In genomic region chr12:50273239-50273880, GRCm38 (mm10) we compare ENCODE assay signal across 25 mouse cellular contexts.
DNase-seq lines count a peak whose midpoint lies in the region; ATAC-seq and TF ChIP-seq lines count a peak whose summit lies in the region.
"Had no signal": no experiment of that assay in that cellular context is flagged by ENCODE, and none has a peak within 500 bp of the region (broad histone marks: within the 10 kb centered on the region; RNA-seq: fewer than 3 reads in every experiment).

No protein-coding gene starts in this region.

- no peak overlapping the region for H3K27ac ChIP-seq in liver, adult 2 months (replicated peaks; ENCODE audit: insufficient read depth, low read depth, low read length)
- no peak overlapping the region for H3K27ac ChIP-seq in liver, postnatal 0 days (ENCODE audit: low read depth)
- H3K27ac ChIP-seq in intestine, embryonic 16.5 days (ENCODE audit: low read length) = no peak overlapping the region
- H3K27ac ChIP-seq in stomach, embryonic 14.5 days (ENCODE audit: low read length) = no peak overlapping the region
- H3K27ac ChIP-seq in stomach, postnatal 0 days (replicated peaks) = no peak overlapping the region
- H3K27ac ChIP-seq in forebrain, embryonic 16.5 days (ENCODE audit: low read length) = no peak overlapping the region
- H3K27ac ChIP-seq: forebrain, embryonic 10.5 days; forebrain, embryonic 13.5 days; heart, adult 2 months; heart, embryonic 10.5 days; heart, embryonic 13.5 days; hindbrain, embryonic 12.5 days; hindbrain, embryonic 15.5 days had no signal

- H3K27me3 ChIP-seq in liver, adult 2 months (ENCODE audit: control insufficient read depth, insufficient read depth, low read length) = no peaks in the 10 kb centered on the region
- H3K27me3 ChIP-seq in liver, postnatal 0 days (ENCODE audit: insufficient read depth, low read length) = no peaks in the 10 kb centered on the region
- no peaks in the 10 kb centered on the region for H3K27me3 ChIP-seq in intestine, embryonic 16.5 days (replicated peaks; ENCODE audit: control insufficient read depth, insufficient read depth, low read length)
- H3K27me3 ChIP-seq in stomach, embryonic 14.5 days (ENCODE audit: control insufficient read depth, insufficient read depth, low read length) = no peaks in the 10 kb centered on the region
- H3K27me3 ChIP-seq in stomach, postnatal 0 days (ENCODE audit: control insufficient read depth, insufficient read depth, low read length) = no peaks in the 10 kb centered on the region
- no peaks in the 10 kb centered on the region for H3K27me3 ChIP-seq in forebrain, embryonic 16.5 days (replicated peaks; ENCODE audit: control insufficient read depth, insufficient read depth, low read length)
- H3K27me3 ChIP-seq: forebrain, embryonic 13.5 days; heart, embryonic 13.5 days; hindbrain, embryonic 12.5 days; hindbrain, embryonic 15.5 days had no signal

- H3K4me2 ChIP-seq in liver, postnatal 0 days (ENCODE audit: low read depth, low read length) = no peak overlapping the region
- no peak overlapping the region for H3K4me2 ChIP-seq in intestine, embryonic 16.5 days (ENCODE audit: low read depth, low read length)
- H3K4me2 ChIP-seq in stomach, embryonic 14.5 days (replicated peaks; ENCODE audit: low read depth, low read length) = no peak overlapping the region
- H3K4me2 ChIP-seq in stomach, postnatal 0 days (replicated peaks; ENCODE audit: low read depth) = no peak overlapping the region
- H3K4me2 ChIP-seq in forebrain, embryonic 16.5 days (ENCODE audit: low read length) = no peak overlapping the region
- H3K4me2 ChIP-seq: forebrain, embryonic 13.5 days; heart, embryonic 13.5 days; hindbrain, embryonic 12.5 days; hindbrain, embryonic 15.5 days had no signal

- no peaks in the 10 kb centered on the region for H3K79me2 ChIP-seq in liver, adult 2 months (ENCODE audit: control insufficient read depth, insufficient read depth, low read length)

- H3K4me1 ChIP-seq in liver, adult 2 months (ENCODE audit: control insufficient read depth, insufficient read depth, low read length) = no peaks in the 10 kb centered on the region
- H3K4me1 ChIP-seq in liver, postnatal 0 days (ENCODE audit: insufficient read depth) = no peaks in the 10 kb centered on the region
- H3K4me1 ChIP-seq in intestine, embryonic 16.5 days (ENCODE audit: control insufficient read depth, insufficient read depth, low read length) = no peaks in the 10 kb centered on the region
- H3K4me1 ChIP-seq in stomach, embryonic 14.5 days (ENCODE audit: control insufficient read depth, insufficient read depth, low read length) = no peaks in the 10 kb centered on the region
- H3K4me1 ChIP-seq in stomach, postnatal 0 days (replicated peaks; ENCODE audit: control insufficient read depth, insufficient read depth) = no peaks in the 10 kb centered on the region
- no peaks in the 10 kb centered on the region for H3K4me1 ChIP-seq in forebrain, embryonic 16.5 days (replicated peaks; ENCODE audit: control insufficient read depth, insufficient read depth, low read length)
- H3K4me1 ChIP-seq: forebrain, embryonic 10.5 days; forebrain, embryonic 13.5 days; heart, embryonic 10.5 days; heart, embryonic 13.5 days; hindbrain, embryonic 12.5 days; hindbrain, embryonic 15.5 days had no signal

- no peak for TF ChIP-seq EP300 in liver, postnatal 0 days (IDR thresholded peaks at IDR 0.05; ENCODE audit: low read depth)
- no peak for TF ChIP-seq EP300 in stomach, postnatal 0 days (optimal IDR thresholded peaks at IDR 0.05)

- WGBS in liver, adult 2 months = 80% methylated on average over 2 of the region's 2 CpGs
- 76% methylated on average over 2 of the region's 2 CpGs for WGBS in liver, postnatal 0 days (ENCODE audit: insufficient replicate concordance)
- 59% methylated on average over 2 of the region's 2 CpGs for WGBS in intestine, embryonic 16.5 days
- WGBS in stomach, embryonic 14.5 days = 66% methylated on average over 2 of the region's 2 CpGs
- 69% methylated on average over 2 of the region's 2 CpGs for WGBS in stomach, postnatal 0 days
- WGBS in forebrain, embryonic 16.5 days = 91% methylated on average over 2 of the region's 2 CpGs

- TF ChIP-seq POLR2A in liver, adult 2 months (IDR thresholded peaks at IDR 0.05; ENCODE audit: extremely low read depth, insufficient read depth, low read length) = no peak

- TF ChIP-seq CTCF in liver, adult 2 months (IDR thresholded peaks at IDR 0.05; ENCODE audit: low read depth, low read length) = no peak
- TF ChIP-seq CTCF in liver, postnatal 0 days (IDR thresholded peaks at IDR 0.05; ENCODE audit: low read depth) = no peak
- no peak for TF ChIP-seq CTCF in stomach, postnatal 0 days (IDR thresholded peaks at IDR 0.05; ENCODE audit: low read depth)

- no peak overlapping the region for H3K9ac ChIP-seq in liver, adult 2 months (ENCODE audit: low read depth, low read length)
- H3K9ac ChIP-seq in liver, postnatal 0 days (replicated peaks) = no peak overlapping the region
- no peak overlapping the region for H3K9ac ChIP-seq in intestine, embryonic 16.5 days (ENCODE audit: low read depth, low read length)
- no peak overlapping the region for H3K9ac ChIP-seq in stomach, embryonic 14.5 days (replicated peaks; ENCODE audit: low read depth, low read length)
- no peak overlapping the region for H3K9ac ChIP-seq in stomach, postnatal 0 days (ENCODE audit: low read length)
- no peak overlapping the region for H3K9ac ChIP-seq in forebrain, embryonic 16.5 days (replicated peaks; ENCODE audit: low read depth, low read length)
- H3K9ac ChIP-seq: forebrain, embryonic 13.5 days; forebrain, postnatal 0 days; heart, embryonic 13.5 days; hindbrain, embryonic 12.5 days; hindbrain, embryonic 15.5 days had no signal

- no peak overlapping the region for H3K4me3 ChIP-seq in liver, adult 2 months (ENCODE audit: insufficient read depth, low read depth, low read length)
- no peak overlapping the region for H3K4me3 ChIP-seq in liver, postnatal 0 days (ENCODE audit: low read depth, low read length)
- no peak overlapping the region for H3K4me3 ChIP-seq in intestine, embryonic 16.5 days (ENCODE audit: low read length)
- no peak overlapping the region for H3K4me3 ChIP-seq in stomach, embryonic 14.5 days (ENCODE audit: low read depth, low read length)
- no peak overlapping the region for H3K4me3 ChIP-seq in stomach, postnatal 0 days (ENCODE audit: low read depth, low read length)
- no peak overlapping the region for H3K4me3 ChIP-seq in forebrain, embryonic 16.5 days (replicated peaks; ENCODE audit: low read length)
- H3K4me3 ChIP-seq: forebrain, embryonic 10.5 days; forebrain, embryonic 13.5 days; heart, adult 2 months; heart, embryonic 10.5 days; heart, embryonic 13.5 days; hindbrain, embryonic 12.5 days; hindbrain, embryonic 15.5 days had no signal

- no peaks in the 10 kb centered on the region for H3K9me3 ChIP-seq in liver, postnatal 0 days (ENCODE audit: low read length)
- H3K9me3 ChIP-seq in intestine, embryonic 16.5 days (ENCODE audit: control insufficient read depth, low read length) = no peaks in the 10 kb centered on the region
- H3K9me3 ChIP-seq in stomach, embryonic 14.5 days (ENCODE audit: control insufficient read depth, low read depth, low read length) = no peaks in the 10 kb centered on the region
- H3K9me3 ChIP-seq in stomach, postnatal 0 days (ENCODE audit: control insufficient read depth, low read length) = no peaks in the 10 kb centered on the region
- no peaks in the 10 kb centered on the region for H3K9me3 ChIP-seq in forebrain, embryonic 16.5 days (ENCODE audit: control insufficient read depth, low read length)
- H3K9me3 ChIP-seq: forebrain, embryonic 10.5 days; forebrain, embryonic 13.5 days; heart, embryonic 10.5 days; heart, embryonic 13.5 days; hindbrain, embryonic 12.5 days; hindbrain, embryonic 15.5 days had no signal

- no peaks in the 10 kb centered on the region for H3K36me3 ChIP-seq in liver, adult 2 months (ENCODE audit: control insufficient read depth, insufficient read depth, low read length)
- no peaks in the 10 kb centered on the region for H3K36me3 ChIP-seq in liver, postnatal 0 days (replicated peaks; ENCODE audit: insufficient read depth, low read length)
- no peaks in the 10 kb centered on the region for H3K36me3 ChIP-seq in intestine, embryonic 16.5 days (ENCODE audit: control insufficient read depth, insufficient read depth, low read length)
- H3K36me3 ChIP-seq in stomach, embryonic 14.5 days (ENCODE audit: control insufficient read depth, insufficient read depth, low read length) = no peaks in the 10 kb centered on the region
- H3K36me3 ChIP-seq in stomach, postnatal 0 days (ENCODE audit: control insufficient read depth, insufficient read depth, low read length) = no peaks in the 10 kb centered on the region
- no peaks in the 10 kb centered on the region for H3K36me3 ChIP-seq in forebrain, embryonic 16.5 days (ENCODE audit: control insufficient read depth, insufficient read depth)
- H3K36me3 ChIP-seq: forebrain, embryonic 10.5 days; heart, embryonic 10.5 days; heart, embryonic 13.5 days; hindbrain, embryonic 12.5 days; hindbrain, embryonic 15.5 days had no signal

- peak; percentile 2 for DNase-seq in liver, adult 2 months (ENCODE audit: extremely low read depth, low read depth, low spot score)
- no peak for DNase-seq in liver, postnatal 0 days
- peak; percentile 14 for DNase-seq in stomach, postnatal 0 days (ENCODE audit: low spot score)
- no peak for DNase-seq in gastrocnemius, postnatal 10 days
- no peak for DNase-seq in urinary bladder, adult 2 months (ENCODE audit: low spot score)
- DNase-seq: adrenal gland, postnatal 10 days; adrenal gland, postnatal 36 days; cerebellum, adult 18-20 months; cerebellum, adult 9-10 months; cerebellum, postnatal 14 days; forebrain, postnatal 0 days; gastrocnemius, postnatal 36 days; heart, adult 2 months; heart, postnatal 14 days; heart, postnatal 4 days had no signal

- ATAC-seq in liver, postnatal 0 days = no peak
- ATAC-seq in intestine, embryonic 16.5 days = peak; percentile 99
- ATAC-seq in stomach, embryonic 14.5 days (ENCODE audit: insufficient number of reproducible peaks, insufficient read depth, low FRiP score, low read depth) = peak; percentile 65; the same call in 1 of the 2 replicates
- ATAC-seq in stomach, postnatal 0 days (ENCODE audit: low FRiP score, low TSS enrichment) = peak; percentile 66; the same call in 1 of the 2 replicates
- ATAC-seq in forebrain, embryonic 16.5 days = no peak
- ATAC-seq: activated CD4-positive, CD25-positive, alpha-beta regulatory T cell, adult 4 months; forebrain, embryonic 13.5 days; forebrain, postnatal 0 days had no signal

Comparison
In these comparisons a context has a peak if more than half of its experiments do, and no peak if none do; other contexts are left out.
1. DNase-seq: peak in liver, adult 2 months (single experiment) and stomach, postnatal 0 days (single experiment); none in liver, postnatal 0 days (single experiment), gastrocnemius, postnatal 10 days (single experiment) and urinary bladder, adult 2 months (single experiment).
2. ATAC-seq: peak in intestine, embryonic 16.5 days (single experiment), stomach, embryonic 14.5 days (single experiment) and stomach, postnatal 0 days (single experiment); none in liver, postnatal 0 days (single experiment) and forebrain, embryonic 16.5 days (single experiment).